Mouse (Mus musculus) liver, adult 2 months (tissue): ENCODE measurements around the gene B3galnt1.

ENCODE experiments used
- CTCF ChIP-seq: fragments of 200-500 bp; IDR thresholded peaks from 2 replicates; pipeline ENCODE4 v1.5.1; 2011; ENCODE audit warnings: low read depth, low read length, control low read depth
- POLR2A ChIP-seq: fragments of 200-500 bp; IDR thresholded peaks from 2 replicates; pipeline ENCODE4 v1.6.1; 2011; ENCODE audit warnings: low read length, control low read depth; ENCODE audit not compliant: insufficient read depth; ENCODE audit errors: extremely low read depth

- TF ChIP-seq POLR2A (no peak), CTCF (no peak)
These were observed 944 bp downstream of the B3galnt1 start for GRCm38 (mm10) chr3:69597816-69598215.
